Mouse (Mus musculus) MEL (cell line): Measurements from ENCODE around the gene Gm17657. TPM values are rescaled to one million over a fixed set of nuclear protein-coding genes. Genes with fewer than 3 reads are reported as not detected.

Source experiments
- DNase-seq: peaks from one replicate; pipeline ENCODE4 v3.0.0; 2011; ENCODE audit warnings: low read depth, low spot score
- H3K27ac ChIP-seq: 2 replicates; pipeline ENCODE4 v1.5.1; 2012; ENCODE audit warnings: low read depth, mild to moderate bottlenecking, control low read depth, low read length, moderate library complexity; ENCODE audit not compliant: control insufficient read depth
- H3K27me3 ChIP-seq, 2 experiments: fragments of 150-350 bp in 1 of 2; sonication (generic) in 1 of 2; 2 replicates each; pipeline ENCODE4 v1.6.1; 2012; ENCODE audit warnings: low read length in 2 of 2, mild to moderate bottlenecking in 2 of 2, improper control_type of control experiment in 1 of 2, moderate library complexity in 1 of 2; ENCODE audit not compliant: insufficient read depth in 2 of 2, control insufficient read depth in 1 of 2
- H3K36me3 ChIP-seq, 2 experiments: 2 replicates each; pipeline ENCODE4 v1.6.1; 2012 to 2014; ENCODE audit warnings: low read length in 2 of 2, improper control_type of control experiment in 1 of 2, inconsistent platforms in 1 of 2, mild to moderate bottlenecking in 1 of 2; ENCODE audit not compliant: insufficient read depth in 2 of 2, control insufficient read depth in 1 of 2
- H3K4me1 ChIP-seq, 2 experiments: fragments of 150-350 bp in 1 of 2; sonication (generic) in 1 of 2; 2 replicates each; pipeline ENCODE4 v1.6.1; 2012; ENCODE audit warnings: low read length in 2 of 2, improper control_type of control experiment in 1 of 2, mild to moderate bottlenecking in 1 of 2; ENCODE audit not compliant: insufficient read depth in 2 of 2, control insufficient read depth in 1 of 2
- H3K4me3 ChIP-seq, 2 experiments: fragments of 150-350 bp in 1 of 2; sonication (generic) in 1 of 2; 2 replicates each; pipeline ENCODE4 v1.5.1; 2012; ENCODE audit warnings: low read depth in 2 of 2, low read length in 2 of 2, mild to moderate bottlenecking in 2 of 2, moderate library complexity in 2 of 2, control low read depth in 1 of 2, improper control_type of control experiment in 1 of 2; ENCODE audit not compliant: control insufficient read depth in 1 of 2, insufficient read depth in 1 of 2
- H3K79me2 ChIP-seq: 2 replicates; pipeline ENCODE4 v1.6.1; 2012; ENCODE audit warnings: mild to moderate bottlenecking, low read length, moderate library complexity; ENCODE audit not compliant: control insufficient read depth, poor library complexity, insufficient read depth
- H3K9ac ChIP-seq: 2 replicates; pipeline ENCODE4 v1.6.1; 2012; ENCODE audit warnings: low read depth, mild to moderate bottlenecking, control low read depth, low read length, moderate library complexity; ENCODE audit not compliant: control insufficient read depth, poor library complexity, severe bottlenecking
- H3K9me3 ChIP-seq: fragments of 150-350 bp; sonication (generic); replicated peaks from 2 replicates; pipeline ENCODE4 v1.6.1; 2012; ENCODE audit warnings: mild to moderate bottlenecking, low read length, improper control_type of control experiment, moderate library complexity; ENCODE audit not compliant: insufficient read depth
- CHD1 ChIP-seq: IDR thresholded peaks from 2 replicates; pipeline ENCODE4 v1.6.1; 2012; ENCODE audit warnings: low read depth, mild to moderate bottlenecking, inconsistent platforms, low read length, improper control_type of control experiment
- CHD2 ChIP-seq: IDR thresholded peaks from 2 replicates; pipeline ENCODE4 v1.6.1; 2011; ENCODE audit warnings: low read length, improper control_type of control experiment
- EP300 ChIP-seq, 2 experiments: IDR thresholded peaks; 2 replicates each; pipeline ENCODE4 v1.6.1; 2011; ENCODE audit warnings: improper control_type of control experiment in 2 of 2, low read length in 2 of 2, low read depth in 1 of 2, mild to moderate bottlenecking in 1 of 2
- ETS1 ChIP-seq: IDR thresholded peaks from 2 replicates; pipeline ENCODE4 v1.6.1; 2012; ENCODE audit warnings: low read depth, mild to moderate bottlenecking, inconsistent platforms, low read length, improper control_type of control experiment, moderate library complexity
- HCFC1 ChIP-seq: IDR thresholded peaks from 2 replicates; pipeline ENCODE4 v1.6.1; 2012; ENCODE audit warnings: low read depth, mild to moderate bottlenecking, inconsistent platforms, low read length, improper control_type of control experiment, moderate library complexity
- JUND ChIP-seq: IDR thresholded peaks from 2 replicates; pipeline ENCODE4 v1.6.1; 2011; ENCODE audit warnings: low read depth, mild to moderate bottlenecking, improper control_type of control experiment, low read length
- KAT2A ChIP-seq: conservative IDR thresholded peaks from 2 replicates; pipeline ENCODE4 v1.6.1; 2012; ENCODE audit warnings: low read depth, low read length, improper control_type of control experiment, inconsistent platforms
- MEF2A ChIP-seq: IDR thresholded peaks from 2 replicates; pipeline ENCODE4 v1.6.1; 2014; ENCODE audit warnings: low read depth, mild to moderate bottlenecking, inconsistent platforms, low read length, improper control_type of control experiment; ENCODE audit not compliant: poor library complexity, insufficient replicate concordance, severe bottlenecking; ENCODE audit errors: extremely low read depth
- MYC ChIP-seq: IDR thresholded peaks from 2 replicates; pipeline ENCODE4 v1.6.1; 2011; ENCODE audit warnings: low read depth, mild to moderate bottlenecking, low read length, improper control_type of control experiment, moderate library complexity
- NELFE ChIP-seq: IDR thresholded peaks from 2 replicates; pipeline ENCODE4 v1.6.1; 2011; ENCODE audit warnings: low read depth, low read length, improper control_type of control experiment
- POLR2AphosphoS2 ChIP-seq: IDR thresholded peaks from 2 replicates; pipeline ENCODE4 v1.6.1; 2011; ENCODE audit warnings: low read length, improper control_type of control experiment
- POLR2AphosphoS5 ChIP-seq: IDR thresholded peaks from 2 replicates; pipeline ENCODE4 v1.6.1; 2012; ENCODE audit warnings: low read depth, borderline replicate concordance, mild to moderate bottlenecking, inconsistent platforms, low read length, moderate library complexity, mixed read lengths
- TBP ChIP-seq: IDR thresholded peaks from 2 replicates; pipeline ENCODE4 v1.8.0; 2011; ENCODE audit warnings: low read depth, low read length, improper control_type of control experiment
- USF1 ChIP-seq: IDR thresholded peaks from 2 replicates; pipeline ENCODE4 v1.6.1; 2014; ENCODE audit warnings: low read depth, mild to moderate bottlenecking, inconsistent platforms, low read length, improper control_type of control experiment, moderate library complexity
- ZMIZ1 ChIP-seq: IDR thresholded peaks from 2 replicates; pipeline ENCODE4 v1.6.1; 2012; ENCODE audit warnings: low read depth, mild to moderate bottlenecking, inconsistent platforms, low read length, improper control_type of control experiment, moderate library complexity
- ZNF384 ChIP-seq: IDR thresholded peaks from 2 replicates; pipeline ENCODE4 v1.6.1; 2012; ENCODE audit warnings: low read depth, mild to moderate bottlenecking, inconsistent platforms, low read length, improper control_type of control experiment
- polyA plus RNA-seq, 2 experiments: library from polyadenylated mRNA; stranded (reverse) in 1 of 2; unstranded in 1 of 2; fragments of >175 nt in 1 of 2; fragments of >200 nt in 1 of 2; gene quantifications; 2 replicates each; pipeline versions ENCODE4 v1.2.1 to v1.2.4; 2012; ENCODE audit warnings: low replicate concordance in 2 of 2, low read depth in 1 of 2; ENCODE audit not compliant: insufficient read length in 2 of 2, insufficient read depth in 1 of 2, missing spikeins in 1 of 2
- total RNA-seq: library from RNA; depleted of rRNA; stranded (reverse); fragments of 300-350 nt; gene quantifications from 2 replicates; pipeline ENCODE4 v1.2.3, GENCODE M21; 2012

Gene Gm17657
- total and polyA plus RNA-seq, 3 experiments = 0.31 to 2.7 TPM; not detected in 1

DNA sequence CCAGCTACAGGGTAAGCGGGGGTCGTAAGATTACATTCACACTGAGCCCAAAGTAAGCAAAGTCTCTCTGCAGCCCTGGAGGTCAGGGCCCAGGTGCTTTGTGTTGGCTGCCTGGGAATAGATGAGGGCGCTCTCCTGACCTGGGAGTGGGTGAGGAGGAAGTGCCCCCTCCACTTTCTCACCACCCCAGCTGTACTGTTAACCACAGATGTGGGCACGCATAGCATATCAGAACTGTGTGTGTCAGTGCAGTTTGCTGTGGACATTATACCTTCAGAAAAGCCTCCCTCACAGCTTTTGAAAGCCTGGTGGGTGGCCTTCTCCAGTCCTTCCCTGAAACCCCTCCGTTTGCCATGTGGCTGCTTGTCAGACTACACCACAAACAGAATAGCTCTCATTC, 34.9 kb upstream of the Gm17657 start:
- no peak overlapping the region for H3K27ac ChIP-seq
- no peak for TF ChIP-seq CHD2
- no peak for TF ChIP-seq USF1
- H3K9me3 ChIP-seq = no peaks in the 10 kb centered on the region
- H3K9ac ChIP-seq = no peak overlapping the region
- no peaks in the 10 kb centered on the region for H3K36me3 ChIP-seq
- DNase-seq = no peak
- no peaks in the 10 kb centered on the region for H3K79me2 ChIP-seq
- H3K4me1 ChIP-seq = no peaks in the 10 kb centered on the region
- H3K4me3 ChIP-seq = no peak overlapping the region
- H3K27me3 ChIP-seq = no peaks in the 10 kb centered on the region

DNA sequence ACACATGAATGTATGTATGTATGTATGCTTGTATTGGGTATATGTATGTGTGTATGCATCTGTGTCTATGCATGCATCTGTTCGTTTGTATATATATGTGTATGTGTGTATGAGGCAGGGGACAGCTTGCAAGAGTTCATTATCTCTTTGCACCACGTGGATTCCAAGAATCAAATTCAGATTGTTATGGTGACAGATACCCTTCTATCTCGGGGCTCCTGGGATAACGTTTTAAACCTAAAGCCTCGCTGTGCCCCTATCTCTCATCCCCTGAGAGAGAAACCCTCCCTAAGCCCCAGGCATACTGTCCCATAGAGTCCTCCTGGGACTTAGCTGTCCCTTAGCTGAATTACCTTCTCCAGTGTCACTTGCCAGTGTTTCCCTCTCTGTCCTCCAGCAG, 34.1 kb upstream of the Gm17657 start:
- DNase-seq = no peak
- Histone ChIP-seq H3K9me3 (no peaks in the 10 kb centered on the region), H3K27ac (no peak overlapping the region), H3K36me3 (no peaks in the 10 kb centered on the region), H3K79me2 (no peaks in the 10 kb centered on the region), H3K4me3 (no peak overlapping the region), H3K9ac (no peak overlapping the region), H3K27me3 (no peaks in the 10 kb centered on the region), H3K4me1 (no peaks in the 10 kb centered on the region)
- TF ChIP-seq ZNF384 = no peak

DNA sequence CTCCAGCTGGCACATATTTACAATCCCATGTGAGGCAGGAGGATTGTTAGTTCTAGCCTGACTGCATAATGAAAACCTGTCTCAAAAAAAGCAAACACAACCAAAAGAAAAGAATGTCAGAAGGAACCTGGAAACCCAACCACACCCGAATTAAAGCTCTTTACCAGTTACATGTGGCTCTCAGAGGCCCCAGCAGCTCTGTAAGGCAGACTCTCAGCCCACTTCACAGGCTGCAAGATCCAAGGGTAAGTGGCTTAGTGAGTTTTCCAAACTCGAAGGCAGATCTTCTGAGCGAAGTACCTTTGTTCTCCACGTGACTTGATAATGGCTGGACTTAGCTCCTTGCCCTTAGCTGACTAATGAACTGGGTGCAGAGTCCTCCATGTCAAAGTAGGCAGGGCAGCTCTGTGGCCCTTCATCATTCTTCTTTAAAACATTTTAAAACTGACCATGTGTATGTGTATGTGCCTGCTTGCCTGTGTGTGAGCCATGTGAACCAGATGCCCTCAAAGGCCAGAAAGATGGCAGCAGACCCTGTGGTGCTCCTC, 30.2 kb upstream of the Gm17657 start:
- Histone ChIP-seq H3K4me3 (no peak overlapping the region), H3K9me3 (no peaks in the 10 kb centered on the region), H3K36me3 (no peaks in the 10 kb centered on the region; a peak in 1 of 4 replicates), H3K79me2 (no peaks in the 10 kb centered on the region), H3K27ac (no peak overlapping the region), H3K4me1 (no peaks in the 10 kb centered on the region), H3K27me3 (no peaks in the 10 kb centered on the region), H3K9ac (no peak overlapping the region)
- no peak for DNase-seq
- no peak for TF ChIP-seq KAT2A
- no peak for TF ChIP-seq TBP
- TF ChIP-seq HCFC1 = no peak
- TF ChIP-seq POLR2AphosphoS2 = no peak
- TF ChIP-seq NELFE = no peak
- no peak for TF ChIP-seq MYC
- no peak for TF ChIP-seq JUND
- TF ChIP-seq MEF2A = no peak
- TF ChIP-seq ETS1 = no peak
- TF ChIP-seq CHD1 = no peak
- TF ChIP-seq USF1 = no peak
- no peak for TF ChIP-seq ZMIZ1
- TF ChIP-seq EP300 (IDR thresholded peaks at IDR 0.05; ENCODE audit: low read depth in 1 of 2, low read length in 2 of 2) = no peak
- no peak for TF ChIP-seq POLR2AphosphoS5
- no peak for TF ChIP-seq CHD2
